Mouse (Mus musculus) brown adipose tissue, adult 24 weeks (tissue): ENCODE results near the gene A630073D07Rik. TPM values are rescaled to one million over a fixed set of nuclear protein-coding genes. Genes with fewer than 3 reads are reported as not detected.
"Not testable (repeated sequence)": the region's sequence is repeated elsewhere in the genome, so short reads cannot be mapped to it uniquely, and the experiment has no call there.

Experiments used
- H3K27ac ChIP-seq: fragments of 200-500 bp; replicated peaks from 2 replicates; pipeline ENCODE4 v1.5.1; 2012; ENCODE audit warnings: low read depth, mild to moderate bottlenecking, low read length
- H3K4me1 ChIP-seq: fragments of 200-500 bp; 2 replicates; pipeline ENCODE4 v1.6.1; 2012; ENCODE audit warnings: low read length, mixed read lengths; ENCODE audit not compliant: control insufficient read depth, insufficient read depth, insufficient read length
- H3K4me3 ChIP-seq: fragments of 200-500 bp; 2 replicates; pipeline ENCODE4 v1.5.1; 2012; ENCODE audit warnings: low read depth, mild to moderate bottlenecking, low read length, moderate library complexity; ENCODE audit not compliant: insufficient read depth
- polyA plus RNA-seq: library from polyadenylated mRNA; stranded (reverse); fragments of >200 nt; gene quantifications from 2 replicates; pipeline ENCODE4 v1.2.4, GENCODE M21; 2012; ENCODE audit not compliant: missing spikeins, insufficient read depth, insufficient read length

The A630073D07Rik gene
- not detected in 2 replicates for polyA plus RNA-seq

DNA sequence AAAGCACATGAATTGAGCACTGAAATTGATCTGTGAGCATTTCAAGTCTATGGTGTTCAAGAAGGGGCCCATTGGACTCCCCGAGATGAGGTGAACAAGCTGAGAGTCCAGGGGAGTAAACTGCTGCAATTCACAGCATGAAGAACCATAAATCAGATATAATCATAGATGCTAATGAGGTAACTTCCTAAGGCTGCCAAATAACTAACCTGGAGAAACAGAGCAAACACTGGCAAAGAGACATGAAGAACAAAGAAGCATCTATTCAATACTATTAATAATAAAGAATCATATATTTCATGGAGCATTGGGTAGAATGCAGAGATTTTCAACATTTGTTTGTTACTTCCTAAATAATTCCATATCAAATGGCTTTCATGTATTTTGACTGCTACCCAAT is at the start of gene A630073D07Rik:
A630073D07Rik (minus strand) TSS at position 101 of the 400 bp plus-strand sequence.
- Histone ChIP-seq H3K27ac (no peak within 1 kb of the TSS), H3K4me3 (no peak within 1 kb of the TSS), H3K4me1 (no peaks in the 10 kb centered on the region)

DNA sequence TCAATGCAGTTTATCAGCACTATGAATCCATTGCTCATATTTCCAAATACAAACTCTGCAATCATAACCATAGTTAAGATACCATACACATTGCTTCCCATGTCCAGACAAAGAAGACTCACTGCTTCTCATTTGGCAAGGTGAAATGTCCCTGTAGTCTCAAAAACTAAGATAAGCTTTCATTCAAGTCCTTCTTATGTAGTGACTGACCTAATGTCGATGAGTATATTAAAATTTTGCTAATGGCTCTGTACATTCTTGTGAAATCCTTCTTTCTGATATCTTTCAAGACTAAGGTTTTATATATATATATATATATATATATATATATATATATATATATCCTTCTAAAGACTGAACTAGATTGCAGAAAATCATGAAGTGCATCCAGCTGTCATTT is 49.6 kb upstream of the A630073D07Rik start, which contains the start of gene Tas2r121:
Tas2r121 (minus strand) TSS at position 101 of the 400 bp plus-strand sequence.
- Histone ChIP-seq H3K4me3 (no peak within 1 kb of the TSS), H3K4me1 (no peaks in the 10 kb centered on the region), H3K27ac (no peak within 1 kb of the TSS)

DNA sequence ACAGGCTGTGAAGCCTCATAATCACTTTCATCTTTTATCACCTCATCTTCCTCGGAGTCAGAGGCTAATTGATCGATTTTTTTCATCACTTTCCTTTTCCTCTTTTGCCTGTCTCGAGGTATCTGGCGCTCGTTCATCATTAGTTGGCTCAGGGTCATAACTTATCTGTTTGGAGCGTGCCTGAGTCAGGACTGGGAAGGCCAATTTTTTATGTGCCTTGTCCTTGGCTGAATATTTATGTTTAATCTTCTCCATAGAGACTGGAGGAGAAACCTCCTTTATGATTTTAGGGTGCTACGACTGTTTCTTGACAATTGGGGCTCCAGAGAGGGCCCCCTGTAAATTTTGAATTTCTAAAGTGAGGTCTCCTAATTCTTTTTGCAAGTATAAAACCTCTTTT is 40.3 kb upstream of the A630073D07Rik start:
- H3K4me1 ChIP-seq, H3K4me3 ChIP-seq, H3K27ac ChIP-seq: not testable (repeated sequence)

DNA sequence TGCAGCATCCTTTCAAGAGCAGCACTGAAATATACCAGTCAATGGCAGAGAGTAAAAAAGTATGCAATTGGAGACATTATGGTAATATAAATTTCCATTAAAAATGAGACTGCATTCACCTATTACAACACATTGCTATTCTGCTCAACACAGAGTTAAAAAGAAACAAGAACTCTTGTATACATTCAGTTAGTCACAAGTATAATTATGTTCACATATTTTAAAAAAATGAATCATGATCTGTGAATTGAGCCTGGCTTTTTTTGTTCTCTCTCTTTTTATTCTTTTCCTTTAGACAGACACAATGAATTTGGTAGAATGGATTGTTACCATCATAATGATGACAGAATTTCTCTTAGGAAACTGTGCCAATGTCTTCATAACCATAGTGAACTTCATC is 5.3 kb upstream of the A630073D07Rik start, which contains the start of gene Tas2r120:
Tas2r120 (plus strand) TSS at position 301 of the 400 bp plus-strand sequence.
- no peak within 1 kb of the TSS for H3K27ac ChIP-seq
- no peak within 1 kb of the TSS for H3K4me3 ChIP-seq
- H3K4me1 ChIP-seq, result no peaks in the 10 kb centered on the region

DNA sequence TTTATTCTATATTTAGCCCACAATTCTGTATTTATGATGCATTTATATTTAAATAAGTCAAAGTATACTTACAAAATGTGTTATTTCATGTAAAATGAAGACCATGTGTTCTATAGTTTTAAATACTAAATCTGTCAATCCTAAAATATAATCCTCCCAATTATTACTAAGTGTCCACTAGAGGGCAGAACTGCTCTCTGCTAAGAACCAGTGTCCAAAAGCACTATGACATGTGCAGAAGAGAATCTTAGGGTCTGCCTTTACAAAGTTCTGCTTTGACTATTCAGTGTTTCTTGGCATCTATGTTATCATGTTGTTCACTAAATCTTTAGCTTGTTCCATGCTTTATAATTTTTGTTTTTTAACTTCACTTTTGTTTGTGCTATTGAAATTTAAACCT is 1.9 kb downstream of the A630073D07Rik start:
- H3K4me1 ChIP-seq, result no peaks in the 10 kb centered on the region
- H3K4me3 ChIP-seq, result no peak overlapping the region
- no peak overlapping the region for H3K27ac ChIP-seq

DNA sequence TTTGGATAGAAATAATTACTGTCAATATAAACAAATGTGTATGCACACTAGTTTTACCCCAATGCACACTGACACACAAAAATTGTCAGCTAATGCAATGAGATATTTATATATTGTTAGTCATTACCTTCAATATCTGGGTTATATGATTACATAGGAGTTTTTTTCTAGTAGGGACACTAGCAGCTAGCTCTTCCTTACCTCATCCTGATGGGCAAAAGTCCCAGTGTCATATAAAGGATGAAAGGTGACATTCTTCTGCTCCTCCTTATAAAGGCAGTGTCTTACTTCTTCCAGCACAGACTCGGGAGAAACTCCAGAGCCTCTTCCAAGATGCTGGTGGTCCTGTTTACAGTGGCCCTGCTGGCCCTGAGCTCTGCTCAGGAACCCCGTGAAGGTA is 55.7 kb downstream of the A630073D07Rik start, which contains the start of gene Prp2:
Prp2 (plus strand) TSS at position 301 of the 400 bp plus-strand sequence.
- H3K4me3 ChIP-seq, H3K27ac ChIP-seq, H3K4me1 ChIP-seq: not testable (repeated sequence)

Other genes with a start within 250 kb of the A630073D07Rik start
- gene Prh1, start 81.7 kb downstream of the A630073D07Rik start, polyA plus RNA-seq, result not detected in 2 replicates
- gene Prp2, start 55.6 kb downstream of the A630073D07Rik start, polyA plus RNA-seq, result not detected in 2 replicates
- gene Tas2r120, start 5.4 kb upstream of the A630073D07Rik start, polyA plus RNA-seq, result not detected in 2 replicates
- not detected in 2 replicates for gene Tas2r121, start 49.5 kb upstream of the A630073D07Rik start, polyA plus RNA-seq
- gene Tas2r122, start 60.4 kb upstream of the A630073D07Rik start, polyA plus RNA-seq, result not detected in 2 replicates
- gene Tas2r115, start 86.5 kb upstream of the A630073D07Rik start, polyA plus RNA-seq, result not detected in 2 replicates
- gene Tas2r124, start 103.2 kb upstream of the A630073D07Rik start, polyA plus RNA-seq, result not detected in 2 replicates
- gene Tas2r102, start 110.6 kb upstream of the A630073D07Rik start, polyA plus RNA-seq, result not detected in 2 replicates
- gene Tas2r136, start 126.6 kb upstream of the A630073D07Rik start, polyA plus RNA-seq, result not detected in 2 replicates
- not detected in 2 replicates for gene Tas2r117, start 151.3 kb upstream of the A630073D07Rik start, polyA plus RNA-seq
- gene Tas2r123, start 195.6 kb upstream of the A630073D07Rik start, polyA plus RNA-seq, result not detected in 2 replicates
- gene Tas2r116, start 203.9 kb upstream of the A630073D07Rik start, polyA plus RNA-seq, result not detected in 2 replicates
- not detected in 2 replicates for gene Tas2r110, start 216.5 kb upstream of the A630073D07Rik start, polyA plus RNA-seq
- gene Tas2r113, start 241.5 kb upstream of the A630073D07Rik start, polyA plus RNA-seq, result not detected in 2 replicates